Mouse (Mus musculus) kidney, adult 18-20 months (tissue): ENCODE results near the gene Kif26a.

Experiments
- DNase-seq: peaks from one replicate; pipeline ENCODE4 v3.0.0; 2021

The Kif26a gene

GRCm38 (mm10) chr12:112223721-112224337 is 77.8 kb downstream of the Kif26a start:
- no peak for DNase-seq

DNA sequence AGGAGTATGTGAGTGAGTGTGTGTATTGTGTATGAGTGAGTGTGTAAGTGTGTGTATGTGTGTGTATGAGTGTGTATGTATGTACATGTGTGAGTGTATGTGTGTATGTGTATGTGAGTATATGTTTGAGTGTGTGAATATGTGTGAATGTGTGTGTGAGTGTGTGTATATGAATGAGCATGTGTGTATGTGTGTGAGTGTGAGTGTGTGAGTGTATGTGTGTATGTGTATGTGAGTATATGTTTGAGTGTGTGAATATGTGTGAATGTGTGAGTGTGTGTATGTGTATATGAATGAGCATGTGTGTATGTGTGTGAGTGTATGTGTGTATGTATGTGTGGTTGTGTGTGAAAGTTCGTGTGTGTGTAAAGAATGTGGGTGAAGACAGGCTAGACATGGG is 80.2 kb downstream of the Kif26a start:
- DNase-seq = no peak

GRCm38 (mm10) chr12:112226656-112227055 is 80.6 kb downstream of the Kif26a start:
- DNase-seq = no peak

DNA sequence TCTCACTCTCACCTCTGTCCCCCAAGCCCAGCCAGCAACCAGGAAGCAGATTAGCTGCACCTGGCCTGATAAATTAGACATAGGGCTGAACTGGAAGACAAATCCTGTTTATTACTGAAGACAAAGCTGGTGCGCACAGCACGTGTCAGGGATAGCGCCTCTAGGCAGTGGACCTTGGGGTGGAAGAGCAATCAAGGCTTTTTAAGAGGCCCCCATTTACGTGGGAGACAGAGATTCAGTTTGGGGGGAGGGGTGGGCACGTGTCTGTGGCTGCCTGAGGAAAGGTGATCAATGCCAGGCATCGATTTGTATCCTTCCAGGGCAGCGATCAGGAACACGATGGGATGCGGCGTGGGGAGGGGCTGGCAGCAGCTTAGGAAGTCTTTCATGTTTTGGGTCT is 83.1 kb downstream of the Kif26a start:
- no peak for DNase-seq

GRCm38 (mm10) chr12:112230196-112230595 is 84.2 kb downstream of the Kif26a start:
- DNase-seq = no peak
